Mouse (Mus musculus): ENCODE measurements around the gene Kdm3a. TPM values are rescaled to one million over a fixed set of nuclear protein-coding genes. Genes with fewer than 3 reads are reported as not detected.
A peak's percentile ranks its signal among the peaks of the same experiment; 100 is the strongest.

Gene Kdm3a
- 27.7 and 34.9 TPM in 2 replicates for polyA plus RNA-seq (2014; fragmentation: Nextera tagmentation; extraction: Ambion mirVana)

DNA sequence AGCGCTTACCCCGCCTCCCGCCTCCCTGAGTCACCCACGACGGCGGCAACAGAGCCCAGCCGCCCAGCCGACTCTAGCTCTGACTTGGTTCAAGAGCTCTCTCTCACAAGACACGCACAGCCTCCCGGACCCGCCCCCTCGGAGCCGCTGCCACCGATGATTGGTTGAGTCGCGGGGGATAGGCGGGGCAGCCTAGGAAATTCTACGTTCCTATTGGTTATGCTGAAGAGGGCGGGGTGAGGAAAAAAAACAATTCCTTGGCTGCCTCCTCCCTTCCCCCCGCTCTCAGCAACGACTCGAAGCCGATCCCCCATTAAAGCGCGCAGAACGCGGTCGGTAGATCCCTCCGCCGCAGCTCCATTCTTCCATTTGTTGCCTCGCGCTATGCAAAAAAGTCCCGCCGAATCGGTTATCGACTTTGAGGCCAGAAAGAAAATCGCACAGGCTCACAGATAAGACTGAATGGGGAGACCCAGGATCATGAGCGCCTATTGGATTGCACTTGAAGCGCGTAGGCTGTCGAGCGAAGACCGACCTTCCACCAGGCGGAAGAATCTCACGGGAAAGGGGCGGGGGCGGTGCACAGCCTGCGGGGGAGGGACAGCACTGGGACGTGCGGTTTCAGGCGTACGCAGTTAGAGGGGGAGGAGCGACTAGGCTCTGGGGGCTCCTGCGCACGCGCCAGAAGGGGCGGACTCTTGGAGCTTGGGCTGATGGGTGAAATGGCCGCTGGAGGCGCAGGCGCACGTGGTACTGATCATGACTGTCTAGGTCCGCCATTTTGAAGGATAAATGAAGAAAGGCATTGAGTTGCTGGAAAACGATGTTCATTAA is at the start of gene Kdm3a:
Gene Kdm3a (minus strand): TSS at position 162 of the 834 bp plus-strand sequence.
- Histone ChIP-seq H3K36me3 (ENCODE audit: control insufficient read depth, insufficient read depth, low read length) (peaks cover 17% of the 10 kb centered on the region; the same call in 1 of the 2 replicates), H3K4me1 (ENCODE audit: control insufficient read depth, insufficient read depth, low read length) (peaks cover 22% of the 10 kb centered on the region), H3K9ac (ENCODE audit: low read depth, low read length) (peak within 1 kb of the TSS; percentile 90), H3K27ac (replicated peaks; ENCODE audit: low read depth, low read length) (peak within 1 kb of the TSS; percentile 98), H3K9me3 (ENCODE audit: control insufficient read depth, low read length) (no peaks in the 10 kb centered on the region; the same call in 1 of the 2 replicates), H3K27me3 (replicated peaks; ENCODE audit: control insufficient read depth, insufficient read depth, low read length) (peaks cover 3% of the 10 kb centered on the region; the same call in 1 of the 2 replicates), H3K4me3 (ENCODE audit: low read depth, low read length) (peak within 1 kb of the TSS; percentile 89), H3K4me2 (ENCODE audit: low read depth, low read length) (peak within 1 kb of the TSS; percentile 88)
- under 1% methylated on average over 60 of the region's 63 CpGs for WGBS
- ATAC-seq (ENCODE audit: low read depth) = peak; percentile 98
- peak; percentile 99 for DNase-seq (ENCODE audit: low spot score)

DNA sequence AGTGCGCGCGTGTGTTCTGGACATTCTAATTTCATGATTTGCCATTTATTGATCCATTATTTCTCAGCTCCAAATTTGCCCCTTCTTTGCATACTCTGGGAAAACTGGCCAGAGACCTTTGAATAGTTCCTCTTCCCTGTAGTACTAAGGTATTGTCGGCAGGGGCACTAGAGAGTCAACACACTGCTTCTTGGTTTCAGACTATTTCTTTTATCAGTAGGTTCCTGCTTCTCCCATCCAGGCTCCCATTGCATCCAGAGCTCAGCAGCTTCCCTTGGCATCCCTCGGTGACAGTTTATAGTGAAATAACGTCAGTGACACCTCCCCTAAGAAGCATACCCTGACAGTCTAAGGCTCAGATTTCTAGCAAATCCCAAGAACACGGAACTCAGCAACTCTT is 46.1 kb upstream of the Kdm3a start:
- ATAC-seq (ENCODE audit: low read depth) (no peak), DNase-seq (ENCODE audit: low spot score) (no peak)
- Histone ChIP-seq H3K9me3 (ENCODE audit: control insufficient read depth, low read length) (no peaks in the 10 kb centered on the region), H3K4me2 (ENCODE audit: low read depth, low read length) (no peak overlapping the region), H3K9ac (ENCODE audit: low read depth, low read length) (no peak overlapping the region), H3K4me3 (ENCODE audit: low read depth, low read length) (no peak overlapping the region), H3K36me3 (ENCODE audit: control insufficient read depth, insufficient read depth, low read length) (no peaks in the 10 kb centered on the region), H3K27me3 (replicated peaks; ENCODE audit: control insufficient read depth, insufficient read depth, low read length) (no peaks in the 10 kb centered on the region), H3K27ac (replicated peaks; ENCODE audit: low read depth, low read length) (no peak overlapping the region), H3K4me1 (ENCODE audit: control insufficient read depth, insufficient read depth, low read length) (no peaks in the 10 kb centered on the region)
- WGBS = 66% methylated on average over 7 of the region's 7 CpGs

GRCm38 (mm10) chr6:71673166-71673565 is 40.4 kb upstream of the Kdm3a start:
- peaks cover 2% of the 10 kb centered on the region; the same call in 1 of the 2 replicates for H3K9me3 ChIP-seq (ENCODE audit: control insufficient read depth, low read length)

DNA sequence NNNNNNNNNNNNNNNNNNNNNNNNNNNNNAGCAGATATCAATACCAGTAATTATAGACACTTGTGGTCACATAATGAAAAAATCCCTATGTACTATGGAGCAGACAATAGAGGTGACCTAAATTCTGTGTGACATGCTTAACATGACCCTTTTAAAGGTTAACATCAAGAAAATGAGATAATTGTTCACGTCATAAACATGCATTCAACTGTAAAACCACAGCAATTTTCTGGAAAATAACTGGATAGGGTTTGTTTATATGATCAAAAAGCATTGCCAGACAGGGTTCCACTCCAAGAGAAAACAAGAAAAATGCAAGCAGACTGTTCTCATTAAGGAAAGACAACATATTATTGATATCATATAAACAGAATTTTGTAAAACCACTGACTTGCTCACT is 31.7 kb upstream of the Kdm3a start:
- DNase-seq (ENCODE audit: low spot score) = peak; percentile 29
- Histone ChIP-seq H3K27ac (replicated peaks; ENCODE audit: low read depth, low read length) (no peak overlapping the region), H3K9ac (ENCODE audit: low read depth, low read length) (no peak overlapping the region), H3K4me2 (ENCODE audit: low read depth, low read length) (no peak overlapping the region), H3K4me1 (ENCODE audit: control insufficient read depth, insufficient read depth, low read length) (no peaks in the 10 kb centered on the region), H3K27me3 (replicated peaks; ENCODE audit: control insufficient read depth, insufficient read depth, low read length) (peaks cover 3% of the 10 kb centered on the region; the same call in 1 of the 2 replicates), H3K36me3 (ENCODE audit: control insufficient read depth, insufficient read depth, low read length) (no peaks in the 10 kb centered on the region), H3K9me3 (ENCODE audit: control insufficient read depth, low read length) (peaks cover 8% of the 10 kb centered on the region; the same call in 1 of the 2 replicates), H3K4me3 (ENCODE audit: low read depth, low read length) (no peak overlapping the region)
- ATAC-seq (ENCODE audit: low read depth) = peak; percentile 33; the same call in 1 of the 2 replicates
- WGBS = 27% methylated on average over 1 of the region's 1 CpGs

More at GRCm38 (mm10) chr6:71673166-71673565, 40.4 kb upstream of the Kdm3a start:
- Histone ChIP-seq H3K27ac (replicated peaks; ENCODE audit: low read depth, low read length) (no peak overlapping the region), H3K36me3 (ENCODE audit: control insufficient read depth, insufficient read depth, low read length) (no peaks in the 10 kb centered on the region), H3K9ac (ENCODE audit: low read depth, low read length) (no peak overlapping the region), H3K4me2 (ENCODE audit: low read depth, low read length) (no peak overlapping the region), H3K27me3 (replicated peaks; ENCODE audit: control insufficient read depth, insufficient read depth, low read length) (no peaks in the 10 kb centered on the region), H3K4me3 (ENCODE audit: low read depth, low read length) (no peak overlapping the region), H3K4me1 (ENCODE audit: control insufficient read depth, insufficient read depth, low read length) (no peaks in the 10 kb centered on the region)
- DNase-seq (ENCODE audit: low spot score) (no peak), ATAC-seq (ENCODE audit: low read depth) (no peak)
- 52% methylated on average over 2 of the region's 2 CpGs for WGBS

GRCm38 (mm10) chr6:71658290-71658689 is 25.5 kb upstream of the Kdm3a start:
- Histone ChIP-seq H3K27ac (replicated peaks; ENCODE audit: low read depth, low read length) (no peak overlapping the region), H3K4me1 (ENCODE audit: control insufficient read depth, insufficient read depth, low read length) (no peaks in the 10 kb centered on the region), H3K27me3 (replicated peaks; ENCODE audit: control insufficient read depth, insufficient read depth, low read length) (0 out of 2 replicates have a peak, but pooled peaks cover 3% of the 10 kb centered on the region), H3K4me3 (ENCODE audit: low read depth, low read length) (no peak overlapping the region), H3K9ac (ENCODE audit: low read depth, low read length) (no peak overlapping the region), H3K9me3 (ENCODE audit: control insufficient read depth, low read length) (no peaks in the 10 kb centered on the region), H3K36me3 (ENCODE audit: control insufficient read depth, insufficient read depth, low read length) (no peaks in the 10 kb centered on the region), H3K4me2 (ENCODE audit: low read depth, low read length) (no peak overlapping the region)
- ATAC-seq (ENCODE audit: low read depth) (no peak), DNase-seq (ENCODE audit: low spot score) (no peak)
- WGBS = 62% methylated on average over 2 of the region's 2 CpGs

DNA sequence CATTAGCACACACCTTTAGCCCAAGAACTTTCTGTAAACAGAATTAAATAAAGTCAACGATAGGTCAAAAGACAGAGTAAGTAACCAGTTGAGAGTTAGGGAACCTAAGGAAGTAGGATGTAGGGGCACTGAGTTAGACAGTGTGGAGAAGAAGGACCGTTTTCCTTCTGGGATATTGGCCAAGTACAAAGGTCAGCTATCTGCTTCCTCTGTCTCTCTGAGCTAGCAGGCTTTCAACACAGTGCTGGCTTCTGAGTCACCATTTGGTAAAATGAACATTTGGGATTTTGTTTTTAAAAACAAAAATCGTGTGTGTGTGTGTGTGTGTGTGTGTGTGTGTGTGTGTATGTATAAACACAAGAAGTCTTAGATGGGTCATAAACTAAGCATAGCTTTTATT is 23.0 kb upstream of the Kdm3a start:
- DNase-seq (ENCODE audit: low spot score) (no peak), ATAC-seq (ENCODE audit: low read depth) (no peak)
- Histone ChIP-seq H3K4me2 (ENCODE audit: low read depth, low read length) (no peak overlapping the region), H3K27ac (replicated peaks; ENCODE audit: low read depth, low read length) (no peak overlapping the region), H3K4me3 (ENCODE audit: low read depth, low read length) (no peak overlapping the region), H3K36me3 (ENCODE audit: control insufficient read depth, insufficient read depth, low read length) (no peaks in the 10 kb centered on the region), H3K9ac (ENCODE audit: low read depth, low read length) (no peak overlapping the region), H3K27me3 (replicated peaks; ENCODE audit: control insufficient read depth, insufficient read depth, low read length) (no peaks in the 10 kb centered on the region), H3K9me3 (ENCODE audit: control insufficient read depth, low read length) (no peaks in the 10 kb centered on the region), H3K4me1 (ENCODE audit: control insufficient read depth, insufficient read depth, low read length) (no peaks in the 10 kb centered on the region)
- 68% methylated on average over 3 of the region's 3 CpGs for WGBS

- H3K9me3 ChIP-seq (ENCODE audit: control insufficient read depth, low read length) = no peaks in the 10 kb centered on the region
- DNase-seq (ENCODE audit: low spot score) = no peak
- 82% methylated on average over 2 of the region's 2 CpGs for WGBS
- H3K4me1 ChIP-seq (ENCODE audit: control insufficient read depth, insufficient read depth, low read length) = no peaks in the 10 kb centered on the region
- no peak for ATAC-seq (ENCODE audit: low read depth)
- no peak overlapping the region for H3K27ac ChIP-seq (replicated peaks; ENCODE audit: low read depth, low read length)
- no peak overlapping the region for H3K9ac ChIP-seq (ENCODE audit: low read depth, low read length)
- no peaks in the 10 kb centered on the region for H3K36me3 ChIP-seq (ENCODE audit: control insufficient read depth, insufficient read depth, low read length)
- H3K27me3 ChIP-seq (replicated peaks; ENCODE audit: control insufficient read depth, insufficient read depth, low read length) = no peaks in the 10 kb centered on the region
- no peak overlapping the region for H3K4me3 ChIP-seq (ENCODE audit: low read depth, low read length)
- no peak overlapping the region for H3K4me2 ChIP-seq (ENCODE audit: low read depth, low read length)
These were observed 19.1 kb upstream of the Kdm3a start for GRCm38 (mm10) chr6:71651868-71652267.

GRCm38 (mm10) chr6:71632486-71632828 is 333 bp downstream of the Kdm3a start:
- H3K4me3 ChIP-seq (ENCODE audit: low read depth, low read length) = peak overlapping the region; percentile 89

More at GRCm38 (mm10) chr6:71632486-71632828, 333 bp downstream of the Kdm3a start:
- Histone ChIP-seq H3K4me1 (ENCODE audit: control insufficient read depth, insufficient read depth, low read length) (peaks cover 22% of the 10 kb centered on the region), H3K27me3 (replicated peaks; ENCODE audit: control insufficient read depth, insufficient read depth, low read length) (no peaks in the 10 kb centered on the region), H3K27ac (replicated peaks; ENCODE audit: low read depth, low read length) (peak overlapping the region; percentile 98), H3K36me3 (ENCODE audit: control insufficient read depth, insufficient read depth, low read length) (peaks cover 20% of the 10 kb centered on the region; the same call in 1 of the 2 replicates), H3K4me2 (ENCODE audit: low read depth, low read length) (peak overlapping the region; percentile 88), H3K9me3 (ENCODE audit: control insufficient read depth, low read length) (no peaks in the 10 kb centered on the region; the same call in 1 of the 2 replicates), H3K9ac (ENCODE audit: low read depth, low read length) (peak overlapping the region; percentile 90)
- ATAC-seq (ENCODE audit: low read depth) (no peak; the same call in 1 of the 2 replicates), DNase-seq (ENCODE audit: low spot score) (no peak)
- WGBS = 0% methylated on average over 19 of the region's 41 CpGs

All from embryonic facial prominence, embryonic 14.5 days (tissue).